Mouse (Mus musculus): ENCODE data around the gene Rab4a. TPM values are rescaled to one million over a fixed set of nuclear protein-coding genes. Genes with fewer than 3 reads are reported as not detected.

The Rab4a gene
- polyA plus RNA-seq, 1 experiment from 2014 or later: 27.0 TPM

DNA sequence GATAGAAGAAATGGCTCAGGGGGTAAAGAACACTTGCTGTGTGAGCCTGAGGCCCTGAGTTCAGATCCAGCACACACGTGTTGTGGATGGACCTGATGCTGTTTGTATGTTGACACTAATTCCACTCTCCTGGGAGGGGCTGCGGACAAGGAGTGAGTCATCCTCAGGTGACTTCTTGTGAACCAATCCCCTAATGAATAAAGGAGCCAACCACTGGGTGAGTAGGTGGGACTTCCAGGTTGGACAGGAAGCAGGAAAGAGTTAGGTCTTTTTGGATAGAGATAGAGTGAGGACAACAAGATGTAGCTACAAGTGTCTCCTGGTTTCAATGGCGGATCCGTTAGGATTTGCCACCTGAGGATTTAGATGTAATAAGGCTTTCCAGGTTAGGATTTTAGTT lies 43.6 kb downstream of the Rab4a start:
- no peak overlapping the region for H3K4me3 ChIP-seq (ENCODE audit: low read depth, low read length)
- no peak for TF ChIP-seq CTCF (IDR thresholded peaks at IDR 0.05; ENCODE audit: low read depth)
- H3K4me1 ChIP-seq (replicated peaks; ENCODE audit: control insufficient read depth, insufficient read depth): no peaks in the 10 kb centered on the region
- no peaks in the 10 kb centered on the region for H3K27me3 ChIP-seq (ENCODE audit: control insufficient read depth, insufficient read depth, low read length)
- H3K27ac ChIP-seq (replicated peaks): no peak overlapping the region
- WGBS: 86% methylated on average over 4 of the region's 4 CpGs
- H3K9me3 ChIP-seq (ENCODE audit: control insufficient read depth, low read length): no peaks in the 10 kb centered on the region
- no peak overlapping the region for H3K4me2 ChIP-seq (replicated peaks; ENCODE audit: low read depth)
- no peak for ATAC-seq (ENCODE audit: low FRiP score, low TSS enrichment)
- H3K9ac ChIP-seq (ENCODE audit: low read length): no peak overlapping the region
- no peaks in the 10 kb centered on the region for H3K36me3 ChIP-seq (ENCODE audit: control insufficient read depth, insufficient read depth, low read length)
- no peak for DNase-seq (ENCODE audit: low spot score)

DNA sequence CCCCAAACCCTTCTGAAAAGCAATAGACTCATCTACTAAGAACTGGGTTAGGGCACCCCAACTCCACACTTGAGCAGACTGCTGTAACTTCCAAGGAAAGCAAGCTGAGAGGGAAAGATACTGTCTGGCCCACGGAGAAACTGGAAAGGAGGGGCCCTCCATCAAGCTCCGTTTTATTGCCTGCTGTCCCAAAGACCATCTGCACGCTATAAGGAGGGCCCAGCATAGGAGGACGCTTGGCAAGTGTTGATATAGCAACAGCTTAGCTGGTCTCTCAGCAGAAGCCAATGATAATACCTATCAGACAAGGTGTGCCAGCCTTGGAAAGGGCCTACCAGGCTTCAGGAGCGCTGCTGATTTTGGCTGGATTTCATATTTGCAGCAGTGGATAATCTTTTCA lies 45.8 kb downstream of the Rab4a start:
- 72% methylated on average over 5 of the region's 5 CpGs for WGBS
- DNase-seq (ENCODE audit: low spot score): no peak
- TF ChIP-seq CTCF (IDR thresholded peaks at IDR 0.05; ENCODE audit: low read depth) (no peak), EP300 (optimal IDR thresholded peaks at IDR 0.05) (no peak)
- Histone ChIP-seq H3K9me3 (ENCODE audit: control insufficient read depth, low read length) (no peaks in the 10 kb centered on the region), H3K4me2 (replicated peaks; ENCODE audit: low read depth) (no peak overlapping the region), H3K27ac (replicated peaks) (no peak overlapping the region), H3K4me3 (ENCODE audit: low read depth, low read length) (no peak overlapping the region), H3K4me1 (replicated peaks; ENCODE audit: control insufficient read depth, insufficient read depth) (no peaks in the 10 kb centered on the region), H3K36me3 (ENCODE audit: control insufficient read depth, insufficient read depth, low read length) (no peaks in the 10 kb centered on the region), H3K27me3 (ENCODE audit: control insufficient read depth, insufficient read depth, low read length) (no peaks in the 10 kb centered on the region), H3K9ac (ENCODE audit: low read length) (no peak overlapping the region)
- ATAC-seq (ENCODE audit: low FRiP score, low TSS enrichment): no peak

DNA sequence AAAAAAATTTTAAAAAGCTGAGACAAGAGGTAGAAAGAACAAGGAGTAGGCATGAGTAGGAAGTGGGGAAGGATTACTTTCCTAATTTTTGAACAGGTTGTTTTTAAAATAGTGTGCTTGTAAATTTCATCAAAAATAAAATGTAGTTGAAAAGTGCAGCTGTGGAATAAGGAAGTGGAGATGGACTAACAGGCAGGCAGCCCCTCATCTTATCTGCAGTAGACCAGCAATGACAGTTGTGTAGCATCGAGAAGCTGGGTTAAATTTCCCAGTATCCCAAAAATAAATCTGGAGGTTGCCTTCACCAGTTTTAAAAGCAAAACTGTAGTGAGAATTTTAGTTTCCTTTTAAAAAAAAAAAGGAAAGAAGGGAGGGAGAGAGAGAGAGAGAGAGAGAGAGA lies 48.5 kb downstream of the Rab4a start:
- WGBS: 94% methylated on average over 1 of the region's 1 CpGs
- Histone ChIP-seq H3K4me1 (replicated peaks; ENCODE audit: control insufficient read depth, insufficient read depth) (no peaks in the 10 kb centered on the region), H3K4me3 (ENCODE audit: low read depth, low read length) (no peak overlapping the region), H3K36me3 (ENCODE audit: control insufficient read depth, insufficient read depth, low read length) (no peaks in the 10 kb centered on the region), H3K4me2 (replicated peaks; ENCODE audit: low read depth) (no peak overlapping the region), H3K9ac (ENCODE audit: low read length) (no peak overlapping the region), H3K9me3 (ENCODE audit: control insufficient read depth, low read length) (no peaks in the 10 kb centered on the region), H3K27ac (replicated peaks) (no peak overlapping the region), H3K27me3 (ENCODE audit: control insufficient read depth, insufficient read depth, low read length) (no peaks in the 10 kb centered on the region)
- TF ChIP-seq CTCF (IDR thresholded peaks at IDR 0.05; ENCODE audit: low read depth): no peak
- DNase-seq (ENCODE audit: low spot score): no peak
- ATAC-seq (ENCODE audit: low FRiP score, low TSS enrichment): no peak

GRCm38 (mm10) chr8:123854733-123855475 lies 49.1 kb downstream of the Rab4a start:
- DNase-seq (ENCODE audit: low spot score) (no peak), ATAC-seq (ENCODE audit: low FRiP score, low TSS enrichment) (no peak)
- Histone ChIP-seq H3K9me3 (ENCODE audit: control insufficient read depth, low read length) (no peaks in the 10 kb centered on the region), H3K4me1 (replicated peaks; ENCODE audit: control insufficient read depth, insufficient read depth) (no peaks in the 10 kb centered on the region), H3K9ac (ENCODE audit: low read length) (no peak overlapping the region), H3K27ac (replicated peaks) (no peak overlapping the region), H3K4me3 (ENCODE audit: low read depth, low read length) (no peak overlapping the region), H3K36me3 (ENCODE audit: control insufficient read depth, insufficient read depth, low read length) (no peaks in the 10 kb centered on the region), H3K4me2 (replicated peaks; ENCODE audit: low read depth) (no peak overlapping the region), H3K27me3 (ENCODE audit: control insufficient read depth, insufficient read depth, low read length) (no peaks in the 10 kb centered on the region)
- 79% methylated on average over 9 of the region's 9 CpGs for WGBS
- no peak for TF ChIP-seq EP300 (optimal IDR thresholded peaks at IDR 0.05)
- TF ChIP-seq CTCF (IDR thresholded peaks at IDR 0.05; ENCODE audit: low read depth): no peak

- 75% methylated on average over 3 of the region's 3 CpGs for WGBS
- DNase-seq (ENCODE audit: low spot score): no peak
Measured at GRCm38 (mm10) chr8:123857361-123857760, 51.6 kb downstream of the Rab4a start.

DNA sequence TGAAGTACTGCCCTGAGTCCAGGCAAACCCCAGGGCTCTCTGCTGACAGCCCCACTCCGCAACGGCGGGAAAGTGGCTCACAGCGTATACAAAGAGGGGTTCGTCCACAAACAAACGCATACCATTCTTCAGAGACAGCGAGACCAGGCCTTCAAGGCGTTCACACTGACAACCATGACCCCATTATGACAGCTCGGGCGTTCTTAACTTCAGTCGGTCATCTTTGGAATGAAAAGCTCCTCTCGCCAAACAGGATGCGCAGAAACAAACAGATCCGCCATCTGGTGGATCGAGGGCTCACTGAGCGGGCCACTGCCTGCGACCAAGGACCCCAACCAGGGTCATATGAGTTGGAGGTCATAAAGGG lies 52.8 kb downstream of the Rab4a start:
- Histone ChIP-seq H3K4me2 (replicated peaks; ENCODE audit: low read depth) (peak overlapping the region; percentile 98), H3K9me3 (ENCODE audit: control insufficient read depth, low read length) (no peaks in the 10 kb centered on the region), H3K9ac (ENCODE audit: low read length) (peak overlapping the region; percentile 73), H3K27me3 (ENCODE audit: control insufficient read depth, insufficient read depth, low read length) (no peaks in the 10 kb centered on the region), H3K4me3 (ENCODE audit: low read depth, low read length) (peak overlapping the region; percentile 81), H3K36me3 (ENCODE audit: control insufficient read depth, insufficient read depth, low read length) (no peaks in the 10 kb centered on the region), H3K4me1 (replicated peaks; ENCODE audit: control insufficient read depth, insufficient read depth) (no peaks in the 10 kb centered on the region), H3K27ac (replicated peaks) (peak overlapping the region; percentile 56; the same call in 1 of the 2 replicates)
- peak; percentile 20 for DNase-seq (ENCODE audit: low spot score)
- TF ChIP-seq EP300 (optimal IDR thresholded peaks at IDR 0.05) (no peak), CTCF (IDR thresholded peaks at IDR 0.05; ENCODE audit: low read depth) (peak; percentile 23)
- ATAC-seq (ENCODE audit: low FRiP score, low TSS enrichment): no peak; the same call in 1 of the 2 replicates
- WGBS: 1% methylated on average over 17 of the region's 17 CpGs

More at GRCm38 (mm10) chr8:123857361-123857760, 51.6 kb downstream of the Rab4a start:
- no peaks in the 10 kb centered on the region for H3K4me1 ChIP-seq (replicated peaks; ENCODE audit: control insufficient read depth, insufficient read depth)
- no peak for ATAC-seq (ENCODE audit: low FRiP score, low TSS enrichment)
- H3K4me2 ChIP-seq (replicated peaks; ENCODE audit: low read depth): no peak overlapping the region
- H3K27ac ChIP-seq (replicated peaks): no peak overlapping the region
- no peak overlapping the region for H3K9ac ChIP-seq (ENCODE audit: low read length)
- no peaks in the 10 kb centered on the region for H3K27me3 ChIP-seq (ENCODE audit: control insufficient read depth, insufficient read depth, low read length)
- H3K9me3 ChIP-seq (ENCODE audit: control insufficient read depth, low read length): no peaks in the 10 kb centered on the region
- H3K36me3 ChIP-seq (ENCODE audit: control insufficient read depth, insufficient read depth, low read length): no peaks in the 10 kb centered on the region
- H3K4me3 ChIP-seq (ENCODE audit: low read depth, low read length): no peak overlapping the region
- TF ChIP-seq EP300 (optimal IDR thresholded peaks at IDR 0.05): no peak
- no peak for TF ChIP-seq CTCF (IDR thresholded peaks at IDR 0.05; ENCODE audit: low read depth)
